Mouse (Mus musculus): ENCODE measurements around the gene Ncln.
"Not testable (repeated sequence)": the region's sequence is repeated elsewhere in the genome, so short reads cannot be mapped to it uniquely, and the experiment has no call there.

Gene Ncln

GRCm38 (mm10) chr10:81462415-81462804 lies 33.8 kb downstream of the Ncln start:
- DNase-seq (ENCODE audit: low read depth, low spot score): no peak

DNA sequence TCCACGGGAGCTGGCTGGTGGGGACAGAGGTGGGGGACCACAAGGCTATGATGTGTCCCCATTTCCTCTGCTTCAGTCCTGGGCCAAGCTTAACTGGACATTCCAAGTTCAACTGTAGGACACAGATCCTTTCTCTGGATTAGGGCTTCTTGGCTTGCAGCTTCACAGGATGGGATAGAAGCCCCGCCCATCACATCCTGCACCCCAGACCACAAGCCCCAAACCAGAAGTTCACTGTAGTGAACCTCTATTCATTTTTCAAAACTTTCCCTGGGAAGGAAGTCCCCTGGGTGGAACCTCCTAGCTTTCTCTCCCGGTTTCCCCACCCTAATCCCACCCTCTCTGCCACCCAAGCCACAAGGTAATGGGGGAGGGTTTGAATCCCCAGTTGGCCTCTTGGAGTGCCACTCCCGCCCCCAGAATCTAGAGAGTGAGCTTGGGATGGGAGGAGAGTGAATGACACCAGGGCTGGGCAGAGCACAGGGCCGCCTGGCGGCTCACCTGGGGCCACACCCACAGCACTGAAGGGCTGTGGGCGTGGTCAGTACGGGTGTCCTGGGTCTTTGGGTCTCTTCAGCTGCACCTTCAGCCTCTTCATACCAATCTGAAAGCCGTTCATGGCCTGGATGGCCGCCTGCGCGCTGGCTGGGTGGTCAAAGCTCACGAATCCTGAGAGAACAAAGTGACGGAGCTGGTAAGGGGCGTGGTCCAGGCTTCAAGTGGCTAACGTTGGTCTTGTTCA lies 34.3 kb downstream of the Ncln start:
- DNase-seq (ENCODE audit: low read depth, low spot score): no peak

- DNase-seq (ENCODE audit: low read depth, low spot score): no peak
Observed at GRCm38 (mm10) chr10:81460951-81461350, 35.2 kb downstream of the Ncln start.

GRCm38 (mm10) chr10:81460471-81460870 lies 35.7 kb downstream of the Ncln start:
- no peak for DNase-seq (ENCODE audit: low read depth, low spot score)

GRCm38 (mm10) chr10:81459399-81459798 lies 36.8 kb downstream of the Ncln start:
- no peak for DNase-seq (ENCODE audit: low read depth, low spot score)

DNA sequence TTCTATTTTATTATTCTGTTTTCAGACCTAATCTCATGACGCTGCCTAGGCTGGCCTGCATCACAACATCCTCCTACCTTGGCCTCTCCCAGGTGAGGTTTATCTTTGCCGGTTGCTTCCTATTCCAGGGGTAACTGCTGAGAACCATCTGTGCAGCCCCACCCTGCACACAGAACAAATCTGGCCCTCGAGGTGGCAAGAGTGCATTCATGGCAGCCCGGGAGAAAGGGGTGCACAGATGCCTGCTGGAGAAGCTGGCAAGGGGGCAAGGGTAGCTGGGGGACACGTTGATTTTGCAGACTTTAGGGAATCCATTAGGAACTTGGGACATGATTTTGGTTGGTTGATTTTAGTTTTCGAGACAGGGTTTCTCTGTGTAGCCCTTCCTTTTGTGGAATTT lies 37.9 kb downstream of the Ncln start:
- DNase-seq (ENCODE audit: low read depth, low spot score): no peak

- DNase-seq (ENCODE audit: low read depth, low spot score): no peak
Observed at GRCm38 (mm10) chr10:81457624-81458023, 38.6 kb downstream of the Ncln start.

DNA sequence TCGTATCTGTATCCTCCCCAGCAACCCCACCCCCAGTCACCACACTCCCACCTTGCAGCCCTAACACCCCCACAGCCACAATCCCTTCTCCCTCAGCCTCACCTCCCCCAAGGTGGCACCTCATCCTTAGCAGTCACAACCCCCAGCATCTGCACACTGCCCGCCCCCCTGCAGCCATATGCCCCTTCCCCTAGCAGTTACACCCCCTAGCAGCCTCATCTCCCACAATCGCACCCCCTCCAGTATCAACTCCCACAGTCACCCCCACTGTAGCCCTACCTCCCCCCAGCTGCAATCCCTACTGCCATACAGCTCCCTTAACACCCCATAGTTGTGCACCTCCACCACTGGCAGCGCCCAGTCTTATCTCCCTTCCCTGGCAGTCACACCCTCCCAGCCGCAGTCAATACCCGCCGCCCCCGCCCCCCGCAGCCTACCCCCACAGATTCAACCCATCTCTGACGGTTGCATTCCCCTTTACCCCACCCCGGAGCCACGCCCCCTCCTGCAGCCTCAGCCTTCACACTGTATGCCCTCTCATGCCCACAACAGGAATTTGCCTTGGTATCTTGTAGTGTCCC lies 39.1 kb downstream of the Ncln start:
- DNase-seq (ENCODE audit: low read depth, low spot score): no peak

GRCm38 (mm10) chr10:81455181-81455895 lies 40.9 kb downstream of the Ncln start, which contains the start of gene Nfic:
TSS of gene Nfic (minus strand) at chr10:81455635.
- no peak for DNase-seq (ENCODE audit: low read depth, low spot score)

- DNase-seq (ENCODE audit: low read depth, low spot score): no peak
Observed at GRCm38 (mm10) chr10:81454106-81454505, 42.1 kb downstream of the Ncln start.

DNA sequence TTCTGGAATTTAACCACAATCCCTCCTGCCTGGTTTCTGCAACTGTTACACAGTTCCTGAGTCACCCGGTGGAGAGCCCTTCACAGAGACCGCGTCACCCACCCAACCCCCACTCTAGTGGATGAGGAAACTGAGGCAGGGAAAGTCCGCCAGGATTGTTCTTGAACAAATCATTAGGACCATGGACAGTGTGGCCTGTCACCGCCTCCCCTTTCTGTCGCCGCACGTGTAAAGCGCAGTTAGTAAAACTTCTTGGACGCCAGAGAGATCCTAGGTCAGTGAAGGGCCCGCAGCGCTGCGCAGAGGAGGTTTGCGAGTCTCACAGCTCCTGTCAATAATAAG lies 43.3 kb downstream of the Ncln start:
- no peak for DNase-seq (ENCODE audit: low read depth, low spot score)

DNA sequence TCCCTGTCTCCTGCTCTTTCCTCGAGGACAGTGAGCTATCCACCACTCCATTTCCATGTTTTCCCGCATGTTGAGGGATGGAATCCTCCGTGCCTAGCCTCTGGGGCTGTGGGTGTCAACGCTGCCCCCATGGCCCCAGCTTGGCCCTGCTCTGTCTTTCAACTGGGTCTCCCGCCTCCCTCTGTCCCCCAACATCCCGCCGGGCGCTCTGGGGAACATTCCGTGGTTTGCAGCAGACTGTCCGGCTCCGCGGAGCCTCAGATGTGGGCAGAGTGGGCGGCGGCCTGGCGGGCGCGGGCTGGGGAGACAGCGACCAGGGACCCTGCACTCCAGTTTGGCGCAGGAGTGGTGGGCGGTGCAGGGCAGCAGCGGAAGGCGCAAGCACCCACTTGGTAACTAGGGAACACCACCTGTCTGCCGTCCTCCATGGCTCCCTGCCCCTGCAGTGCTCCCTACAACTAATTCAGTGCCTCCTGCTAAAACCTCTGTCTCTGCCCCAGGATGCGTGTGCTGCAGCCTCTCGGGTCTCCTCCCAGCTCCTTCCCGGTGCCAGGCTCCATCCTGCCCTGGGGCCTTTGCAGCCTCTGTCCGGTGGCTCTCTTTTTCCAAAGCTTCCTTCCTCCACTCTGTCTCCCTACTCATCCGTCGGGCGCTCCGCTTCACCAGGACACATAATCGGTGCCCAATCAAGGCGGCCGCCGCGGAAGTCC lies 43.8 kb downstream of the Ncln start:
- no peak for DNase-seq (ENCODE audit: low read depth, low spot score)

GRCm38 (mm10) chr10:81451365-81451745 lies 44.8 kb downstream of the Ncln start:
- DNase-seq (ENCODE audit: low read depth, low spot score): no peak

DNA sequence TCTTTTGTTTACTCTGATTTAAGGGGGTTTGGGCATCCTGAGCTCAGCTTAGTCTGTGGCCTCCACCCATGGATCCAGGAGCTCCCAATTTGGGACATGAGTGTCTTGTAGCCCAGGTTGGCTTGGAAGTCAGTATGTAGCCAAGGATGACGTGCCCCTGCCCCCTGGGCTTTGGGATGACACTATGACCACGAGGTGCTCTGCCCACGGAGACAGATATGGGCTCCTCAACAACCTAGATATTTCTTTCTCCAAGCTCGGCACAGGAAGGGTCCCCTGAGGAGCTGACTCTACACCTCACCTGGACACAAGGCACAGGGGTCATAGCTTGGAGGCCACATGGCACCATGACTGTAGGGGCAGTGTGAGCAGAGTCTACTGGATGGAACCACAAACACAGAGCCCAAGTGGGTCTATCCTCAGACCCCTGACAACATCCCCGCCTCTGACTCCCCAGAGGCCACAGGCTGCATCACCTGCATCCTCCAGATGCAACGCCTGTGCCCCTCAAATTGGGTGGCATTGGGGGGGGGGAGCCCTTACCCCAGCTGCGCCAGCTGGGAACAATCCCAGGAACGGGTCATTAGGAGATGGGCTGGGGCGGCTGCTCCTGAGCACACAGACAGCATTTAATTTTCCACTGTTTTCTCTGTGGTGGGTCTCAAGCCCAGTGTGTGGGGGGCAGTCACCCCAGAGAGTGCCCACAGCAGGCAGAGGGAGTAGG lies 45.4 kb downstream of the Ncln start:
- no peak for DNase-seq (ENCODE audit: low read depth, low spot score)

DNA sequence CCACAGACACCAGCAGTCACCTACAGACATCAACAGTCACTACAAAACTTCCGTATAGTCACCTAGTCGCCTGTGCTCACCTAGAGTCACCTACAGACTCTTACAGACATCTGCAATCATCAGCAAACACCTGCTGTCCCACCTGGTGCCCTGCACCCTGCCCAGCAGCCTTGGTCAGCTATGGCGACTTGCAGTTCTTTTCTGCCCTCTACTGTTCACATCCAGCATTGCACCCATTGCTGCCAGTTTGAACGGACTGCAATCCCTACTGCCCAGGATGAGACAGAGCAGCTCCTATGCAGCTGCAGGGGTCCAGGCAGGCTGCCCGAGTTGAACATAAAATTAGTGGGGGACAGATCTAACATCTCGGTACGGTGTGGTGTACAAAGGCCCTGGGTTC lies 46.1 kb downstream of the Ncln start:
- DNase-seq (ENCODE audit: low read depth, low spot score): no peak

- DNase-seq (ENCODE audit: low read depth, low spot score): not testable (repeated sequence)
Observed at GRCm38 (mm10) chr10:81445516-81445915, 50.7 kb downstream of the Ncln start.

DNA sequence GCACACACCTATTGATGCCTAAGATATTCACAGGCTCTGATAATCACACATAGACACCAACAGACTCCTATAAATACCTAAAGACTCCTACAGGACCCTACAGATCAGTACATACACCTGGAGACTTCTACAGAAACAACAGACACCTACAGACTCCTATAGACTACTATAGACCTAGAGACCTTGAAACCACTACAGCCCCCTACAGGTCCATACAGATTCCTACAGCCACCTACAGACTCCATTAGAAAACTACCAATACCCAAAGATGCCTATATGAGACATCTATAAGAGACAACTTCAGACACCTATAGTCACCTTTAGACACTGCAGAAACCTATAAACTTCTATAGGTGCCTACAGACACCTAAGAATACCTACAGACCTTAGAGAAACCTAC lies 55.2 kb downstream of the Ncln start:
- no peak for DNase-seq (ENCODE audit: low read depth, low spot score)

Measured in WW6 (cell line).